Mouse (Mus musculus): ENCODE data around the gene Ermap. TPM values are rescaled to one million over a fixed set of nuclear protein-coding genes. Genes with fewer than 3 reads are reported as not detected.
A peak's percentile ranks its signal among the peaks of the same experiment; 100 is the strongest.

Ermap gene
- total RNA-seq, 2 experiments from 2014 or later: 0.28 to 0.31 TPM

DNA sequence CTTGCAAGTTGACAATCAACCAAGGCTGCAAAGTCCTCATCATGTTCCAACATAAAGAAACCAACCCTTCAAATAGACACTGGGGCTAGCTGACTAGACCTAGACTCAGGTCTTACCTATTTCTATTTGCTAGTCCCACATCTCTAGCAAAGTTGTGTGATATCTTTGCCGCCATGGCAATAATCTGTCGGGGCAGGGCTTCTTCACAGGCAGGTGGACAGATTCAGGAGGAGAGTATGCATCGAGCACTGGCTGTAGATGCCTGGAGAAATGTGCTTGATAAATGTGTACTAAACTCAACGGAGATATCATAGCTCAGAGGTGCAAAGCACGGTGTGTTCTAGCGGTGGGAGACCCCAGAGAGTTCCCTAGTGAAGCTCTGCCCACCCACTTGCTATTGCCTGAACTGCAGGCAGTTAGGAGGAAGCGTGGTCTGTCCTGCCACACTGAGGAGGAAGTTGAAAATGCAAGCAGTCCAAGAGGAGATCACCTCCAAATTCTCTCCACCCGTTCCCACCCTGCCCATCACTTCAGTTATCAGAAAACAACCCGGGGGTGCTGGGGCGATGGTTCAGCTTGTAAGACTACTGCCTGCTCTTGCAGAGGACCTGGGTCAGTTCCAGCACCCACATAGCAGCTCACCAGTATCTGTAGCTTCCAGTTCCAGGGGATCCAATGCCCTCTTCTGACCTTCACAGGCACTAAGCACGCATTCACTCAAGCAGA, 1.6 kb downstream of the Ermap start:
- no peak for DNase-seq (ENCODE audit: low spot score in 2 of 2)

DNA sequence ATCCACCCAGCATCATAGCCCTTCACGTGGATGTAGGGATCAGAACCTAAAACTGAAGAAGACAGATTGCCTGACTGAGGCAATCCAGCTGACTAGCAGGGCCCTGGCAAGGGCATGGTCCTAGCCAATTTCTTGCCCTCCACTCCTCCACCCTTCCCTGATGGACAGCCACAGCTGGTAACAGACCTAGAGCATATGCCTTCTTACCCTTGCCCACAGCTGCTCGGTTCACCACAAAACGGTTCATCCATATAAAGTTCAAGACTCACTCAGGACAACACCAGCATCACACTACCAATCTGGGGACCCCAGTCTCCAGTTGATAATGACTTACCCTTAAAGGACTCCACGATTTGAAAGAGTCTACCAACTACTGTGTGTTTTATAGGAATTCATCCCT, 4.0 kb downstream of the Ermap start:
- DNase-seq (ENCODE audit: low spot score in 2 of 2): no peak

DNA sequence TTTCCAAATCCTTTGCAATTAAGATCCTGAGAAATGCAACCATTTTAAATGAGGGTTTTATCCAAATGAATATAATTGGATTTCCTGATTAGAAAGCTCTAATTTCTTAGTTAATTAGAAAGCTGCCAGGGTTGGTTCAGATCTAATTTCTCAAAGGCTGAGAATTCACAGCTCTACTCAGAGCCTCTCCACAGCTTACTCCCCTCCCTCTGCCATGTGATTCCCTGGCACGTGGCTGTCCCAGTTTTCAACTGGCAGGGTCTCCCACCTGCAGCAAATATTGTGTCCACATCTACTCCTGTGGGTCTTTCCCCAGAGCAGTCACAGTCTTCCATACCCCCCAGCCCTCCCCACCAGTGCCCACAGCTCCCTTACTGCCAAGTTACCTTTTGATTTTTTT, 6.3 kb downstream of the Ermap start:
- no peak for DNase-seq (ENCODE audit: low spot score in 2 of 2)

DNA sequence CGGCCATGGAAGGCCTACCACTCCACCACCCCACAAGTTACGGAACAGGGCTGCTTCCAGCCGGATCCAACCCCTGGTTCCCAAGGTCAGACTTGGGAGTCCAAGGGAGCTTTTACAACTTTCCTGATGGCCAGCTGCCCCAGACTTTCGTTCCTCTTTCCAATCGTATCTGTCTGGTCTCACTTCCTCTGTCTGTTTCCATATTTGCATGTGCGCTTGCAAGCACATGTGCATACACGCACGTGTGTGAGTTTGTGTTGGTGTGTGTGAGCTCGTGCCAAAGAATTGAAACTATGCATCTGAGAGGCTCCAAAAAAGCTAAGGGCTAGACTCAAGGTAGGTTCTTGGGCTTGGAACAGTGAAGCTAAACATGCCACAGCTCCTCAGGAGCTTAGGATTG, 8.4 kb downstream of the Ermap start:
- DNase-seq (ENCODE audit: low spot score in 2 of 2): no peak

DNA sequence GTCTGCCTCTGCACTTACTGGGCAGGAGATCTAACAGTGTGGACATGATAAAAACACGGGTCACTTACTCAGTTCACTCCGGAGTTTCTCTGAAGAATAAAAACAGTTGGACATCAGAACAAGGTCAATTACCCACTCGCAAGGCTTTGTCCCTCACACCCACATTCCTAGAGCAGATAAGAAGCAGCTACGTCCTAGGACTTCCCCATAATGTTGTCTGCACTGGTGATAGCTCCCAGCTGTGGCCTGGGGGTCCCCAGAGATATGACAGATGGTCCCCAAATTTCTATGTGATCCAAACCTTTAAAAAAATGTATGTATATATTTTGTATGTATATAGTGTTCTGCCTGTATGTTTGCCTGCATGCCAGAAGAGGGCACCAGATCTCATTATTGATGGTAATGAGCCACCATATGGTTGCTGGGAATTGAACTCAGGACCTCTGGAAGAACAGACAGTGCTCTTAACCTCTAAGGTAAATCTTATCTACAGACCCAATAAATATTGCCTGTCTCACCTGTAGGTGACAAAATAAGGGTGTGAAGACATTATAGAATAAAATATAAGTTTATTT, 9.6 kb downstream of the Ermap start:
- no peak for DNase-seq (ENCODE audit: low spot score in 2 of 2)

DNA sequence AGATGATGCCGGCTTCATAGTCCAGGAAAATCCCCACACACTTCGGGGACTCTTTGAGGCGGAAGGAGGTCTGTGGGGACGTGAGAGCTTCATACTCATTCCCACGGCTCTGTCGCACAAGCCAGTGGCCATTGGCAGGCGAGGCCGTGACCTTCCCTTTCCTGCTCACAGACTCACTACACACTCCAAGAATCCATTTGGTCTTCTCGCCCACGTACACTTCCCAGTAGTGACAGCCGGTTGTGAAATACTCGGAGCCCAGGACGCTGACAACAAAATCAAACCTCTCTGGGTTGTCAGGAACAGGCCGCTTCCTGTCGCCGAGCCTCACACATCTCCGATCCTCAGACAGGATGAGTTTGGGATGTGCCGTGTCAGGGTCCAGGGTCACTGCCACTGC, 11.5 kb downstream of the Ermap start:
- no peak for DNase-seq (ENCODE audit: low spot score in 2 of 2)

DNA sequence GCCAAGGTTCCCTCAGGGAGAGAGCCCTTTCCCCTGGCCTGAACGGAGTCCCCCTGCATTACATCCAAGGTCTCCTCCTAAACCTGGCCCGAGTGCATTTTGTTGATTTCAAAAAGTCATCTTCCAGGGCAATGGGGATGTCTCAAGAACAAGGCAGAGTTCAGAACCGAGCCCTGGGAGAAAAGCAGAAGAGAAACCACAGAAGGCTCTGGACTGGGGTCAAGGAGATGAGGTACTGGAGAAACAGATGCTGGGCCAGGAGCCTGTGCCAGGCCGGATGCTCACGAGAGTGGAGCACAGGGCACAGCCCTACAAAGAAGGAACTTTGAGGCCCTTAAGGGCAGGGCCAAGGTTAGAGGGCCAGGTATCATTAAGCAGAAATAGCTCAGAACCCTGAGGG, 12.1 kb downstream of the Ermap start:
- no peak for DNase-seq (ENCODE audit: low spot score in 2 of 2)

DNA sequence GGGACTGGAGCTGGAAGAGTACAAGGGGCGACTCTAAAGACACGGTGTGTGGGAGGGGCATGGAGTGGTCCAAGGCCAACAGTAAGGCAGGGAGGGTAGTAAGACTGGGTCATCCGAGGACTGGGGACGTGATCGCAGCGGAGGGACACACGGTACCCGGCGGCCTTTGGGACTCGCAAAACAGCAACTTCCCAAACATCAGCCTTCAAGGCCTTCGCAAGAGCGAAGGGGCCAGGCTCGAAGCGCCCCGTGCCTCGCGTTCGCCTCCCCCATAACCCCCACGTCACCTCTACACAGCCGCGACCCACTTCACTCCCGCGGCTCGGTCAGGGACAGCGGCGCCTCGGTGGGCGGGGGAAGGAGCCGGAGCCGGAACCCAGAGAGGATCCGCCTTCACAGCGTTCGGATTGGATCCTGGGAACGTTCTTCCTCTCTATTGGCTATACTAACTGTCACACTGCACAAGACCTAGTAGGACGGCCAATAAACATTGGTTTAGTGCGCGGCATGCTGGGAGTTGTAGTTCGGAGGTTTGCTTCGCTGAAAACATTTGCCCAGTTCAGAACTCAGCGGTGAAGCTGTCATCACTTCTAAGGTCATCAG, 15.9 kb downstream of the Ermap start, which contains the start of gene Zfp691:
Gene Zfp691 (minus strand): TSS at position 345 of the 603 bp plus-strand sequence.
- DNase-seq (ENCODE audit: low spot score in 2 of 2): peak; percentile 93 to 98

DNA sequence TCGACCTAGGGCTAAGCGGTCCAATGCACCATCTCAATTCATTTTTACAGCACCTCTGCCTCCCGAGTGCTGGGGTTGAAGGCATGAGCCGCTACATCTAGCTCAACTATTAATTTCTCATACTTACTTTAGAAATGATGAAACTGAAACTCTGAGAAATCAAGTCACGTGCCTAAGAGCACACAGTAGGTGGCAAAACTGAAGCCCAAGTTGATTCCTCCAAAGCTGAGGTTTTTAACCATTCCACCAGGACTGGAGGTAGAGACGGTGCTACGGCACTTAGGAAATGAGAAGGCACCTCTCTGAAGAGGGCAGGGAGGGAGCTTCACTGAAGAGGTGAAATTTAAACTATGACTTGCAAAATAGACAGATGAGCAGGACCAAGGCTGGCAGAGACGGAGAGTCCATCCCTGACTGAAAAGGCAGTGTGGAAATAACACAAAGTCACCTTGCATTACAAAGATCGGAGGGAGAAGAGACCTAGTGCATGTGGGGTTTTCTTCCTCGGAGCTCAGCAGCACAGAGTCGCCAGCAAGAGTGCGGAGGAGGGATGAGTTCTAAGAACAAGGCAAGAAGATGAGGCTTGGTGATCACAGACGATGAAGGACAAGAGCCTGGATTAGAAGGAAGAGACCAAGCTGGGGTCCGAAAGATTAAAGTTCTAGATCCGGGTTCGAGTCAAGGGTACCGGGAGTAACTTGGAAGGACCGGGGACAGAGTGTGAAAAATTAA, 16.7 kb downstream of the Ermap start:
- no peak for DNase-seq (ENCODE audit: low spot score in 2 of 2)

DNA sequence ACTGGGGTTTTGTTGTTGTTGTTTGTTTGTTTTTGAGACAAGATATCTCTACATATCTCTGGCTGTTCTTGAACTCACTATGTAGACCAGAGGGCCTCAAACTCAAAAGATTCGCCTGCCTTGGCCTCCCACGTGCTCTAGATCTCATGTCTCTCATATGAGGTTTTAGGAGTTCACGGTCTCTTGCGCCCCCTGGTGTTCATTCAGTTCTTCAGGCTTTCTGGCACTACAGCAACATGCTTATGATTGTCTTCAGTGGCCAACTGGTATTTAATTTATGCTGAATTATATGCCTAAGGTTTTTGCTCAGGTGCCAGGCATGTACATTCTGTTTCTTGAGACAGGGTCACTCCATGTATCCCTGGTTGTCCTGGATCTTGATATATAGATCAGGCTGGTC, 22.1 kb downstream of the Ermap start:
- DNase-seq (ENCODE audit: low spot score in 2 of 2): peak; percentile 79 to 90

DNA sequence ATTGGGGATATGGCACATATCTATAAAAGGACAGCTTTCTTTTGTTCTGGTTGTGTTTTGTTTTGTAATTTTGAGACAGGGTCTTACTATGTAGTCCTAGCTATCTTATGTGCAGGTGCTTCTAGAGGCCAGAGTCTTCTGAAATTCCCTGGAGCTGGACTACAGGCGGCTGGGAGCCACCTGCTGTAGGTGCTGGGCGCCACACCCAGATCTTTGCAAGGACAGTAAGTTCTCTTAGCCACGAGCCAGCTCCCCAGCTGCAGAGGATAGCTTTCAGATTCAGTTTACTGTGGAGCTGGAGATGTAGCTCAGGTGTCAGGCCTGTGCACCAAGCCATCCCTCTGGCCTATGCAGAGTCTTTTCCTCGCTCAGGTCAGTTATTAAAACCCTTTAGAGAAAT, 22.7 kb downstream of the Ermap start:
- DNase-seq (ENCODE audit: low spot score in 2 of 2): no peak

DNA sequence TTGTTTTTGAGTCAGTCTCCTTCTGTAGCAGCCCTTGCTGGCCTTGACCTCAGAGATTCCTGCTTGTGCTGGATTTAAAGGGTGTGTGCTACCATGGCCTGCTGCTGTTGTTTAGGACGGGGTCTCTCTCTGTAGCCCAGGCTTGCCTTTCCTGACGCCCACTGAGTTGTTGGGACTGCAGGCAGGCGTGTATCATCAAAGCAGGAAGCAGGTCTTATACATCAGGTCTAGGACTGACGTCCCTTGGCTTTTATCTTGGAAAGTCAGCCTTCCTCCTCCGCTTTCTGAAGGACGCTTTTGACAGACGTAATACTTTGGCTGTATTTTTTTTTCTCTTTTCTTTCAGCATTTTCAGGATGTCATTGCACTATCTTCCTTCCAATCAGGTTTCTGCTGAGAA, 23.9 kb downstream of the Ermap start:
- DNase-seq (ENCODE audit: low spot score in 2 of 2): no peak

DNA sequence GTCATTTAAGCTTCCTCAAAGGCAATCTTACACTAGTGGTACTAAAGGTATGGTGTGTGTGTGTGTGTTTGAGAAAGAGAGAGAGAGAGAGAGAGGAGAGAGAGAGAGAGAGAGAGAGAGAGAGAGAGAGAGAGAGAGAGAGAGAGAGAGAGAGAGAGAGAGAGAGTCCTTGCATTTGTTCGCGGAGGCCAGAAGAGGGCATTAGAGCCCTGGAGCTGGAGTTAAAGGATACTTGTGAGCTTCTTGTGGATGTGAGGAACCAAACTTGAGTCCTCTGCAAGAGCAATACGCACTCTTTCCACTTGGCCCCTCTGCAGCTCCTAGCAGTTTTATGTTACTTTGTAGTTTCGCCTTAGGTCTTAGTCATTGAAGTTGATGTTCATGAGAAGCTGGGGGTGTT, 26.8 kb downstream of the Ermap start:
- DNase-seq (ENCODE audit: low spot score in 2 of 2): no peak

DNA sequence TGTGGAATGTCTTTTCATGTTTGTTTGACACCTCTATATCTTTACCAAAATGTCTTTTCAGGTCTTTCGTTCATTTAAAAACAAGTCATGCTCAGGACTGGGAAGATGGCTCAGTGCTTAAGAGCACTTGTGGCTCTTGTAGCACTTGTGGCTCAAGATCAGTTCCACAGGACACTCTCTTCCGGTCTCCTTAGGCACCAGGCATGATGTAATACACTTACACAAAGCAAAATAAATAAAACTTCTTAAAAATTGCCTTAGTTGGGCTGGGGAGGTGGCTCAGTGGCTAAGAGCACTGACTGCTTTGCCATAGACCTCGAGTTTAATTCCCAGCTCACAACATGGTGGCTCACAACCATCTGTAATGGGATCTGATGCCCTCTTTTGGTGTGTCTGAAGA, 28.5 kb downstream of the Ermap start:
- no peak for DNase-seq (ENCODE audit: low spot score in 2 of 2)

DNA sequence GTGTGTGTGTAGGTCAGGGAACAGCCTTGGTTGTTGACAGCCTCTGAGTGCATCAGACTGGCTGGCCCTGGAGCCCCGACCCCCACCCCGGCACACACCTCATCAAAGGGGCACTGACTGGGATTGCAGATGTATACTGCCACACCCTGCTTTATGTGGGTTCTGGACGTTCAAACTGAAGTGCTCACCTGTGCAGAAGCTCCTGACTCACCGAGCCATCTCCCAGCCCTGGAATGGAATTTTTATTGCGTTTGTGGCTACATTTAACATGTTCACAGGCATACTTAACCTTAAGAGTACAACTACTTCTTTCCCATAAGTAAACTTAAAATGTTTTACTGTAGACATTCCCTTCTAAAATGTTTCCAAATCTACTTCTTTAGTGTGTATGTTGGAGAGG, 31.9 kb downstream of the Ermap start:
- DNase-seq (ENCODE audit: low spot score in 2 of 2): no peak

DNA sequence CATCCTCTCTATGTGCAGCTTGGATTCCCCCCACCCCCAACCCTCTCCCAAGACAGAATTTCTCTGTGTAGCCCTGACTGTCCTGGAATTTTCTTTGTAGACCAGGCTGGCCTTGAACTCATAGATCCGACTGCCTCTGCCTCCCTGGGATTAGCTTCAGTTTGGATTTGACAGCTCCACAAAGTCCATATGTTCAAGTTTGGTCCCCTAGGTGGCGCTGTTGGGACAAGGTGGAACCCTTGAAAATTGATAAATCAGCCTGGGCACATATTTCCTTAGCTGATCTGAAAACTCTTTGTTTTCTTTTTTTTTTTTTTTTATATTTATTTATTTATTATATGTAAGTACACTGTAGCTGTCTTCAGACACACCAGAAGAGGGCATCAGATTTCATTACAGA, 32.6 kb downstream of the Ermap start:
- DNase-seq (ENCODE audit: low spot score in 2 of 2): peak in 1 of 2 experiments; percentile 64

DNA sequence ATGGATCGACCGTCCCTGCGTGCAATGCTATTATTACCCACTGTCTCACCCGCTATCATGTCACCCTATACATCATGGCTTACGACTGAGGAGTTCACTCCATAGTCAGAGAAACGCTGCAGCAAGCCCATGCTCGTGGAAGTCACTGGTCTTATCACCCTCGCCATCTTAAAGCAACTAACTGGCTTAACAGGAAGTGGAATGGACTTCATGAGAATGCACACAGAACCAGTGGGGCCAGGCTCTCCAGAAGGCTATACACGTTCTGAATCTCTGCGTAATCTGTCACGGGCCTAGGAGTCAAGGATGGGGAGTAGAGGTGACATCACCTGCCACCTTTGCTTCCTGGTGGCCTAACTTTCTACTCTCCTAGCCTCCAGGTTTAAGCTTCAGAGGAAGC, 41.1 kb downstream of the Ermap start:
- no peak for DNase-seq (ENCODE audit: low spot score in 2 of 2)

DNA sequence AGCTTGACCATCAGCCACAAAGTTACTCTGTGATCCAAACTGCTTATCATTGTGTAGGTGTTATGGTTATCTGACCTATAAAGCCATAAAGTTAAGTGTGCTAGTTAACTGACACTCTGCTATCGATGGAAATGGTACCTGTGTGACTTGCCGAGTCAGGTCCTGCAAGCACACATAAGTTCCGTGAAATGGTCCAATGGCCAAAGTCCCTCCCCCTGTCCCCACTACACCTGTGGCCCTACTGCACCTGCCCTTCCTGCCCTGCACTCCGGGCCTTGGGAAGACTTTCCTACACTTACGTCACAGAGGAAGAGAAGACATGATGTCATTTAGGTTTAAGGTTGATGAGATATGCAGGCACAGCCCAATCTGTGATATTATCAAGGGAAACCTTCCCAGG, 42.5 kb downstream of the Ermap start:
- DNase-seq (ENCODE audit: low spot score in 2 of 2): no peak

DNA sequence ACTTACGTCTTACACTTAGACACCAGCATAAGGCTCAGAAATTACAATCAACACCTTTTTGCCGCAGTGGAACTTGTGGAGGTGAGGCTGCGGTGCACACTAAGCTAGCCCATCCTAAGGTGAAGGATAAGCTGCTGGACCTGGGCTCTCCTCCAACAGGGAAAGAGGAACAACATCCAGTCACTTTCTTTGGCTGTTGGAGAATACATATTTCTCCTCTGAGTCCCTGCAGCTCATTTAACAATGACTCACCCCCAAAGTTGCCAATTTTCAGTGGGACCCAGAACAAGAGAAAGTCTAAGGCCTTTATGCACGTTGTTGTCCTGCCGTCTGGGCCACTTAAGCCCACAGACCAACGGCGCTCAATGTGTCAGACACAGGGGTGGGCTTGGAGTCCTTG, 43.0 kb downstream of the Ermap start:
- no peak for DNase-seq (ENCODE audit: low spot score in 2 of 2)

DNA sequence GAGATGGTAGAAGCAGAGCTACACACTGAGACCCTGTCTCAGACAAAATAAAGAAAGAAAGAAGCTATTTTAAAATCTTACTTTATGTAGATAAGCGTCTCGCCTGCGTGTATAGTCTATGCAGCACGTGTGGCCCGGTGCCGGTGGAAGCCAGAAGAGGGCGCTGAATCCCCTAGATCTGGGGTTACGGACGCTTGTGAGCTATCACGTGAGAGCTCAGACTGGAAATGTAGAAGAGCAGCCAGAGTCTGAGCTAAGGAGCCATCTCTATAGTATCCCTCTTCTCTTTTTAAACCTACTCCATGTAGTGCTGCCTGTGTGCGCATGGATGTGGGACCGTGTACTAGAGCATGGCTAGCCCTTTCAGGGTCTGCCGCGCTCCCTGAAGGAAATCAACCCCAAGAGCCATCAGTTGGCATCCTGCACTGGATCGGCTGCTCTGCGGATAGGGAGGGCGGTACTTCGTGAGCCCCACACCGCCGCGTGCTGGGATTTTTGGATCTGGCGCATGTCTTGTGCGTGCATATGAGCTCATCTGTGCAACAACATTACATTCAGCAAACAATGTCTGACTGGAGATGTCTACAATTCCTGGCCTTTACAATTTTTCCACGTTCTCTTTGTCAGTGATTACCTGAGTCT, 47.5 kb downstream of the Ermap start:
- peak in 1 of 2 experiments; percentile 45 for DNase-seq (ENCODE audit: low spot score in 2 of 2)

DNA sequence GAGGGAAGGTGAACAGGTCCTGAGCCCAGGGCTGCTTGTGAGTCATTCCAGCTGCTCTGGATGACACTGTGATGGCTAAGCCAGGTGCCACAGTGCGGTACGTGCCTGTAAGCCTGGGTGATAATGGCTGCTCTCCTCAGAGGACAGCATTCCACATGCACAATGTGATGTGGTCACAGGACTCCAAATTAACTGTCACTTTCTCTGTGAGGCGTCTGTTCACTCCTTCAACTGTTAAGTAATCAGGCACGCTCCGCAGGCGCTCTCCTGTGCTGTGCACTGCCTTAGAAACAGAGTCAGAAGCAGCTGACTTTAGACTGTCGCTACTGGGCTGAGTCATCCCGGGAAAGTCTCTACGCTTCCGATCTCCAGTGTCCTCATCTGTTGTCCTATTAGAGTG, 48.6 kb downstream of the Ermap start:
- no peak for DNase-seq (ENCODE audit: low spot score in 2 of 2)

DNA sequence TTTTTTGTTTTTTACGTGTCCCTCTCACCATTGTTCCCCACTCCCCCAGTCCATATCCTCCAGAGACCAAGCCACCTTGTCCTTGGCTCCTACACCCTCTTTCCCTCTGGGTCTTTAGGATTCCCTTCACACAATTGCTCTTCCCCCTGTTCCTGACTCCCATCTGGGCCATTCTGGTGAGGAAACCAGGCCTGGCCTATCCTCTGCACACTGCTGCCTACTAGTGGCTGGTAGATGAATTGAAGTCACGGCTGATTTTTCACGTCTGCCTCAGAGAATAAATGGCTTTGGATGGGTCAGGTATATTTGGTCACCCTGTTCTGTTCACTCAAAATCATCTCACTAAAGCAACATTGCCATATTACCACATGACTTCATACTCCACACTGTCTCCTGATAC, 49.7 kb downstream of the Ermap start:
- DNase-seq (ENCODE audit: low spot score in 2 of 2): no peak
